Mouse (Mus musculus): ENCODE data around the gene Trpc6. TPM values are rescaled to one million over a fixed set of nuclear protein-coding genes. Genes with fewer than 3 reads are reported as not detected.

The Trpc6 gene
- polyA plus RNA-seq, 1 experiment from 2014 or later, result 1.4 TPM

GRCm38 (mm10) chr9:8676607-8677006 is 132.7 kb downstream of the Trpc6 start:
- WGBS, result 40% methylated on average over 1 of the region's 1 CpGs
- no peaks in the 10 kb centered on the region for H3K27me3 ChIP-seq (ENCODE audit: control insufficient read depth, insufficient read depth, low read length)
- ATAC-seq (ENCODE audit: low FRiP score, low TSS enrichment) (no peak), DNase-seq (ENCODE audit: low spot score) (no peak)
- H3K27ac ChIP-seq (replicated peaks), result no peak overlapping the region
- no peak overlapping the region for H3K4me2 ChIP-seq (replicated peaks; ENCODE audit: low read depth)
- H3K4me3 ChIP-seq (ENCODE audit: low read depth, low read length), result no peak overlapping the region
- H3K36me3 ChIP-seq (ENCODE audit: control insufficient read depth, insufficient read depth, low read length), result no peaks in the 10 kb centered on the region
- TF ChIP-seq CTCF (IDR thresholded peaks at IDR 0.05; ENCODE audit: low read depth) (peak; percentile 74), EP300 (optimal IDR thresholded peaks at IDR 0.05) (no peak)
- no peak overlapping the region for H3K9ac ChIP-seq (ENCODE audit: low read length)
- no peaks in the 10 kb centered on the region for H3K9me3 ChIP-seq (ENCODE audit: control insufficient read depth, low read length)
- H3K4me1 ChIP-seq (replicated peaks; ENCODE audit: control insufficient read depth, insufficient read depth), result no peaks in the 10 kb centered on the region

GRCm38 (mm10) chr9:8693177-8693576 is 149.2 kb downstream of the Trpc6 start:
- H3K36me3 ChIP-seq (ENCODE audit: control insufficient read depth, insufficient read depth, low read length), result no peaks in the 10 kb centered on the region
- H3K9ac ChIP-seq (ENCODE audit: low read length), result no peak overlapping the region
- H3K27me3 ChIP-seq (ENCODE audit: control insufficient read depth, insufficient read depth, low read length), result no peaks in the 10 kb centered on the region
- no peaks in the 10 kb centered on the region for H3K9me3 ChIP-seq (ENCODE audit: control insufficient read depth, low read length)
- H3K4me1 ChIP-seq (replicated peaks; ENCODE audit: control insufficient read depth, insufficient read depth), result no peaks in the 10 kb centered on the region
- ATAC-seq (ENCODE audit: low FRiP score, low TSS enrichment) (no peak), DNase-seq (ENCODE audit: low spot score) (no peak)
- H3K27ac ChIP-seq (replicated peaks), result no peak overlapping the region
- TF ChIP-seq EP300 (optimal IDR thresholded peaks at IDR 0.05) (no peak), CTCF (IDR thresholded peaks at IDR 0.05; ENCODE audit: low read depth) (no peak)
- WGBS, result 60% methylated on average over 2 of the region's 2 CpGs
- no peak overlapping the region for H3K4me2 ChIP-seq (replicated peaks; ENCODE audit: low read depth)
- H3K4me3 ChIP-seq (ENCODE audit: low read depth, low read length), result no peak overlapping the region

- TF ChIP-seq EP300 (optimal IDR thresholded peaks at IDR 0.05), result no peak
- TF ChIP-seq CTCF (IDR thresholded peaks at IDR 0.05; ENCODE audit: low read depth), result peak; percentile 96
- WGBS, result 25% methylated on average over 5 of the region's 5 CpGs
- Histone ChIP-seq H3K4me2 (replicated peaks; ENCODE audit: low read depth) (no peak overlapping the region), H3K27ac (replicated peaks) (no peak overlapping the region), H3K36me3 (ENCODE audit: control insufficient read depth, insufficient read depth, low read length) (no peaks in the 10 kb centered on the region), H3K4me3 (ENCODE audit: low read depth, low read length) (no peak overlapping the region), H3K9ac (ENCODE audit: low read length) (no peak overlapping the region), H3K4me1 (replicated peaks; ENCODE audit: control insufficient read depth, insufficient read depth) (no peaks in the 10 kb centered on the region), H3K27me3 (ENCODE audit: control insufficient read depth, insufficient read depth, low read length) (no peaks in the 10 kb centered on the region), H3K9me3 (ENCODE audit: control insufficient read depth, low read length) (no peaks in the 10 kb centered on the region)
- ATAC-seq (ENCODE audit: low FRiP score, low TSS enrichment), result peak; percentile 65
- peak; percentile 79 for DNase-seq (ENCODE audit: low spot score)
Measured at GRCm38 (mm10) chr9:8700669-8701068, 156.7 kb downstream of the Trpc6 start.

- Histone ChIP-seq H3K9me3 (ENCODE audit: control insufficient read depth, low read length) (no peaks in the 10 kb centered on the region), H3K4me3 (ENCODE audit: low read depth, low read length) (no peak overlapping the region), H3K4me1 (replicated peaks; ENCODE audit: control insufficient read depth, insufficient read depth) (no peaks in the 10 kb centered on the region), H3K27ac (replicated peaks) (no peak overlapping the region), H3K27me3 (ENCODE audit: control insufficient read depth, insufficient read depth, low read length) (no peaks in the 10 kb centered on the region), H3K4me2 (replicated peaks; ENCODE audit: low read depth) (no peak overlapping the region), H3K36me3 (ENCODE audit: control insufficient read depth, insufficient read depth, low read length) (no peaks in the 10 kb centered on the region), H3K9ac (ENCODE audit: low read length) (no peak overlapping the region)
- 67% methylated on average over 1 of the region's 1 CpGs for WGBS
- no peak for ATAC-seq (ENCODE audit: low FRiP score, low TSS enrichment)
- DNase-seq (ENCODE audit: low spot score), result no peak
- TF ChIP-seq EP300 (optimal IDR thresholded peaks at IDR 0.05) (no peak), CTCF (IDR thresholded peaks at IDR 0.05; ENCODE audit: low read depth) (no peak)
Measured at GRCm38 (mm10) chr9:8703516-8703915, 159.6 kb downstream of the Trpc6 start.

- Histone ChIP-seq H3K36me3 (ENCODE audit: control insufficient read depth, insufficient read depth, low read length) (no peaks in the 10 kb centered on the region), H3K27me3 (ENCODE audit: control insufficient read depth, insufficient read depth, low read length) (no peaks in the 10 kb centered on the region), H3K27ac (replicated peaks) (no peak overlapping the region), H3K4me1 (replicated peaks; ENCODE audit: control insufficient read depth, insufficient read depth) (no peaks in the 10 kb centered on the region), H3K4me3 (ENCODE audit: low read depth, low read length) (no peak overlapping the region), H3K9me3 (ENCODE audit: control insufficient read depth, low read length) (no peaks in the 10 kb centered on the region), H3K9ac (ENCODE audit: low read length) (no peak overlapping the region), H3K4me2 (replicated peaks; ENCODE audit: low read depth) (no peak overlapping the region)
- TF ChIP-seq EP300 (optimal IDR thresholded peaks at IDR 0.05) (no peak), CTCF (IDR thresholded peaks at IDR 0.05; ENCODE audit: low read depth) (no peak)
- DNase-seq (ENCODE audit: low spot score) (no peak), ATAC-seq (ENCODE audit: low FRiP score, low TSS enrichment) (no peak)
- 45% methylated on average over 5 of the region's 5 CpGs for WGBS
Measured at GRCm38 (mm10) chr9:8703956-8704355, 160.0 kb downstream of the Trpc6 start.

GRCm38 (mm10) chr9:8710052-8710739 is 166.3 kb downstream of the Trpc6 start:
- ATAC-seq (ENCODE audit: low FRiP score, low TSS enrichment), result no peak
- Histone ChIP-seq H3K4me3 (ENCODE audit: low read depth, low read length) (no peak overlapping the region), H3K9ac (ENCODE audit: low read length) (no peak overlapping the region), H3K4me2 (replicated peaks; ENCODE audit: low read depth) (no peak overlapping the region), H3K9me3 (ENCODE audit: control insufficient read depth, low read length) (no peaks in the 10 kb centered on the region), H3K36me3 (ENCODE audit: control insufficient read depth, insufficient read depth, low read length) (no peaks in the 10 kb centered on the region), H3K27me3 (ENCODE audit: control insufficient read depth, insufficient read depth, low read length) (no peaks in the 10 kb centered on the region), H3K27ac (replicated peaks) (no peak overlapping the region), H3K4me1 (replicated peaks; ENCODE audit: control insufficient read depth, insufficient read depth) (no peaks in the 10 kb centered on the region)
- WGBS, result 47% methylated on average over 3 of the region's 3 CpGs
- no peak for TF ChIP-seq EP300 (optimal IDR thresholded peaks at IDR 0.05)
- no peak for TF ChIP-seq CTCF (IDR thresholded peaks at IDR 0.05; ENCODE audit: low read depth)
- no peak for DNase-seq (ENCODE audit: low spot score)
